Mouse (Mus musculus): ENCODE measurements around the gene Omp.

GRCm38 (mm10) chr7:98108636-98109430, 36.5 kb downstream of the Omp start:
- TF ChIP-seq EP300 (IDR thresholded peaks at IDR 0.05; ENCODE audit: low read depth) (no peak), CTCF (IDR thresholded peaks at IDR 0.05; ENCODE audit: low read depth) (no peak)
